Mouse (Mus musculus): Measurements from ENCODE around the gene Zbtb8b. TPM values are rescaled to one million over a fixed set of nuclear protein-coding genes. Genes with fewer than 3 reads are reported as not detected.
"Not testable (repeated sequence)": the region's sequence is repeated elsewhere in the genome, so short reads cannot be mapped to it uniquely, and the experiment has no call there.

Gene Zbtb8b
- total and polyA plus RNA-seq, 2 experiments = not detected

DNA sequence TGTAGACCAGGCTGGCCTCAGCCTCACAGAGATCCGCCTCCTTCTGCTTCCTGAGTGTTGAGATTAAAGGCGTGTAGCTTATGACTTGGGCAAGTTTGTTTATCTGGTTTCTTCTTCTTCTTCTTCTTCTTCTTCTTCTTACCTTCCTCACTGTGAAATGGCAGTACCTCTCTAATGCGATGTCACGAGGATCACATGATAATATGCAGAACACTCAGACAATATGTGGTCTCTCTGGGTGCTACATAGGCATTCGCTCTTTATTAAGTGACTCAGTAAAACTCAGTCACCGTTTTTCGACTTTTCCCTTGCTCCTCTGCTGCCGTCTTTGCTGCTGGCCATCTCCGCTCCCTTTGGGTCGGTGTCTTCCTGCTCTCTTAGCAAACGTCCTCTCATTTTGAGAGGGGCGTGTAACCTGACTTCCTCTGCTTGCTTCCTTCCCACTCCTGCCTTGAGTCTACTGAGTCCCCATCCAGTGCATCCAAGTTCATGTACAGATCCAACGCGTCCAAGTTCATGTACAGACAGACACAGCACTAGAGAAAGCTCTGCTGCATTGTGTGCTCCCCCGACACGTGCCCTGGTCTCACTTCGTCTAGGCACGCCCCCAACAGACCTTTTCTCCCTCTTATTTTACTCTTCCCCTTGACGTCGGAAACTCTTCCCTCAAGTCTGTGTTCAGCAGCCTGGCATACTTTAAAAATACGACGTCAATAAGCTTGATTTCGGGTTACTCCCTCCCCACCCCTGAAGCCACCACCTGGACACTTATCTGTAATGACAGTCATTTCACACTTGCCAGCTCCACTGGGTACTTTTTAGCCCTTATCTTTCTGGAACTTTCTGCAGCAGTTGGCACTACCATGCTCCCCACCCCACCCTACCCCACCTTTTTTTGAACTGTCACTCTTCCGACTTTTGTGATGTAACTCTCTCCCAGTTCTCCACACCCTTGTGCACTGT is 22.7 kb upstream of the Zbtb8b start:
- no peak overlapping the region for H3K27ac ChIP-seq (replicated peaks; ENCODE audit: insufficient read depth, low read depth, low read length)
- H3K4me3 ChIP-seq (ENCODE audit: insufficient read depth, low read depth, low read length) = no peak overlapping the region
- H3K4me1 ChIP-seq (ENCODE audit: control insufficient read depth, insufficient read depth, low read length) = peaks cover 7% of the 10 kb centered on the region
- peaks cover 13% of the 10 kb centered on the region for H3K79me2 ChIP-seq (ENCODE audit: control insufficient read depth, insufficient read depth, low read length)
- TF ChIP-seq POLR2A (IDR thresholded peaks at IDR 0.05; ENCODE audit: extremely low read depth, insufficient read depth, low read length) = no peak
- no peak for TF ChIP-seq CTCF (IDR thresholded peaks at IDR 0.05; ENCODE audit: low read depth, low read length)
- no peak for DNase-seq (ENCODE audit: extremely low read depth, low read depth, low spot score)
- H3K27me3 ChIP-seq (ENCODE audit: control insufficient read depth, insufficient read depth, low read length) = no peaks in the 10 kb centered on the region
- H3K36me3 ChIP-seq (ENCODE audit: control insufficient read depth, insufficient read depth, low read length) = peaks cover 31% of the 10 kb centered on the region
- H3K9ac ChIP-seq (ENCODE audit: low read depth, low read length) = no peak overlapping the region
- 85% methylated on average over 24 of the region's 24 CpGs for WGBS

DNA sequence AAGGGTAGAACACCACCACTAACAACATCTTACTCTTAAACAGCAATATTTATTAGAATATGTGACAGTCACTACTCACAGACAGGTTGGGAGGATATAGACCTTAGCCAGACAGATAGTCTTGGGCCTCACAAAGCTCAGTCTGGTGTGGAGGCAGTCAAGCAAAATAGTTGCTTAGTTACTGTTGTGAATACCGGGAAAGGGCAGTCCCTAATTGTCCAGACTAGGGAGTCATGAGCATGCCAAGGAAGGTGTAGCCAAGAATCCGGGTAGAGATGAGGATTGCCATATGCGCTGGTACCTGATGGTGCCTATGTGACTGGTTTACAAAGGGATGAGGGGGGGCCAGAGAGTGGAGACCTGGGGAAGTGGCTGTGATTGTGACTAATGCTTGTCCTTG is 21.5 kb upstream of the Zbtb8b start:
- Histone ChIP-seq H3K79me2 (ENCODE audit: control insufficient read depth, insufficient read depth, low read length) (peaks cover 13% of the 10 kb centered on the region), H3K27ac (replicated peaks; ENCODE audit: insufficient read depth, low read depth, low read length) (peak overlapping the region; percentile 76), H3K27me3 (ENCODE audit: control insufficient read depth, insufficient read depth, low read length) (no peaks in the 10 kb centered on the region), H3K36me3 (ENCODE audit: control insufficient read depth, insufficient read depth, low read length) (peaks cover 19% of the 10 kb centered on the region), H3K4me1 (ENCODE audit: control insufficient read depth, insufficient read depth, low read length) (peaks cover 7% of the 10 kb centered on the region), H3K9ac (ENCODE audit: low read depth, low read length) (peak overlapping the region; percentile 93), H3K4me3 (ENCODE audit: insufficient read depth, low read depth, low read length) (peak overlapping the region; percentile 82)
- 19% methylated on average over 3 of the region's 3 CpGs for WGBS
- DNase-seq (ENCODE audit: extremely low read depth, low read depth, low spot score) = peak; percentile 27
- TF ChIP-seq POLR2A (IDR thresholded peaks at IDR 0.05; ENCODE audit: extremely low read depth, insufficient read depth, low read length) (no peak), CTCF (IDR thresholded peaks at IDR 0.05; ENCODE audit: low read depth, low read length) (no peak)

DNA sequence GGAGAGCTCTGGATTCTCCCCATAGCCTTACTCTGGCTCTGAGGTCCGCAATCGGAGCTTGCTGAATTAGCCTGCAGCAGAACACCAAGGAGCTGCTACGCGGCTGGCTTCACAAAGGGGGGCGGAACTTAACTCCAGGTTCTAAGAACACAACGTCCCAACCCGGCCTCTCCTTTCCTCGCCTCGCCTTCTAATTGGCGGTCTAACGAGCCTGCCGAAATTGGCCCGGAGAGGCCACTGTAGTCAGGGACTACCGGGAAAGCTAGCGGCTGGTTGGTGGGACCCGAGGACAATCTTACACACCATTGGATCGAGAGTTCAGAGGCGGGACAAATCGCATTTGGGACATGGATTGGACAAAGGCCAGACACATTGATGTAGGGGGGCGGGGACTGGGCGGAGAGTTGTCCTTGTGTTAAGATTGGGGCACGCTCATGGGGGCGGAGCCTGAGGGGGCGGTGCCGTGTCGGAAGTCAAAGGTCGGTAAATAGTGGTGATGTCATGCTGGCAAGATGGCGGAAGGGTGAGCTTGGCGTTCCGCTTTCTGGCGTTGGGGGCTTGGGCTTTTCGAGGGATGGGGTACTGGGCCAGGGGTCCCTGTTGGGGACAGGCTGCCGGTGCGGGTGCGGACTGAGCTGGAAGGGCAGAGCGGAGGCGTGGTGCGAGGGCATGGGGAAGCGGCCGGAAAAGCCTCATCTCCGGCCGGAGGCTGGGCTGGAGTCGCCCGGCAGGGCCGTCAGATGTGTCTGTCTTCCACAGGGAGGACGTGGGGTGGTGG is 20.7 kb upstream of the Zbtb8b start, which contains the start of gene Bsdc1:
TSS of gene Bsdc1 (plus strand) at position 399 of the 778 bp plus-strand sequence.
- peaks cover 13% of the 10 kb centered on the region for H3K79me2 ChIP-seq (ENCODE audit: control insufficient read depth, insufficient read depth, low read length)
- H3K27me3 ChIP-seq (ENCODE audit: control insufficient read depth, insufficient read depth, low read length) = no peaks in the 10 kb centered on the region
- peak within 1 kb of the TSS; percentile 93 for H3K9ac ChIP-seq (ENCODE audit: low read depth, low read length)
- peak; percentile 99 for DNase-seq (ENCODE audit: extremely low read depth, low read depth, low spot score)
- peak within 1 kb of the TSS; percentile 76 for H3K27ac ChIP-seq (replicated peaks; ENCODE audit: insufficient read depth, low read depth, low read length)
- H3K4me3 ChIP-seq (ENCODE audit: insufficient read depth, low read depth, low read length) = peak within 1 kb of the TSS; percentile 82
- H3K4me1 ChIP-seq (ENCODE audit: control insufficient read depth, insufficient read depth, low read length) = peaks cover 7% of the 10 kb centered on the region
- TF ChIP-seq POLR2A (IDR thresholded peaks at IDR 0.05; ENCODE audit: extremely low read depth, insufficient read depth, low read length) = peak; percentile 90
- TF ChIP-seq CTCF (IDR thresholded peaks at IDR 0.05; ENCODE audit: low read depth, low read length) = no peak
- WGBS = under 1% methylated on average over 42 of the region's 46 CpGs
- H3K36me3 ChIP-seq (ENCODE audit: control insufficient read depth, insufficient read depth, low read length) = peaks cover 12% of the 10 kb centered on the region; the same call in 1 of the 2 replicates

DNA sequence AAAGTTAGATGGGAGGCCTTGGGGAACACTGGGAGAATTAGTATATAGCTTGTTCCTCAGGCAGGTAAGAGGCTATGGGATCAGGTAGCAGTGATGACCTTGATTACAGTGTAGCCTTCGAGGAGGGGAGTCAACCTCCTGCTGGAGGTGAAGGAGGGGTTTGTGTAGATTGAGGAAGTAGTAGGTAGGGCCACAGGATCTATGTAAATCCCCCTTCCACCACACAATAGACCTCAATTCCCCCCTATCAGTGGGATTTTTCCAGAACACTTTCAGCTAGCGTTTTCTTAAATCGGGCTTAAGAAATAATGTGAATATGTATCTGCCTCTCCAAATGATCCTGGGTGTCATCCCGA is 20.2 kb upstream of the Zbtb8b start:
- H3K36me3 ChIP-seq (ENCODE audit: control insufficient read depth, insufficient read depth, low read length) = peaks cover 7% of the 10 kb centered on the region; the same call in 1 of the 2 replicates
- WGBS = 0% methylated on average over 4 of the region's 4 CpGs
- H3K4me1 ChIP-seq (ENCODE audit: control insufficient read depth, insufficient read depth, low read length) = peaks cover 7% of the 10 kb centered on the region
- no peak for DNase-seq (ENCODE audit: extremely low read depth, low read depth, low spot score)
- H3K27ac ChIP-seq (replicated peaks; ENCODE audit: insufficient read depth, low read depth, low read length) = peak overlapping the region; percentile 17; the same call in 1 of the 2 replicates
- peak overlapping the region; percentile 49 for H3K9ac ChIP-seq (ENCODE audit: low read depth, low read length)
- H3K27me3 ChIP-seq (ENCODE audit: control insufficient read depth, insufficient read depth, low read length) = no peaks in the 10 kb centered on the region
- peak overlapping the region; percentile 24; the same call in 1 of the 2 replicates for H3K4me3 ChIP-seq (ENCODE audit: insufficient read depth, low read depth, low read length)
- H3K79me2 ChIP-seq (ENCODE audit: control insufficient read depth, insufficient read depth, low read length) = peaks cover 13% of the 10 kb centered on the region
- TF ChIP-seq CTCF (IDR thresholded peaks at IDR 0.05; ENCODE audit: low read depth, low read length) = no peak
- no peak for TF ChIP-seq POLR2A (IDR thresholded peaks at IDR 0.05; ENCODE audit: extremely low read depth, insufficient read depth, low read length)

DNA sequence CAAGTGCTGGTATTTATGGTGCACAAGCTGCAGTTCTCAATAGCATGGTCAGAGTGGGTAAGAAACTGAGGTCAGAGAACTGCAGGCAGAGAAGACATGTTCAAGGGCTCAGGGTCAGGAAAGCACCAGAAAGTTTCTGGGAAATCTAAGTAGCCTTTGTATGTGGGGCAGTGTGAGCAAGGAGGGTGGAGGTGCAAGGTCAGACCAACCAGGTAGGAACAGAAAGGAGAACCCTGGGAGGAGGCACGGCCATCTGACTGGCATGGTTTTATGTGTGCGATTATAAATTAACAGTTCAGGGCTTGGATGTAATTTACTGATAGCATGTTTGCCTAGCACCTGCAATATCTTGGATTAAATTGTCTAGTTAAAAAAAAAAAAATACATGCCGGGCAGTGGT is 19.1 kb upstream of the Zbtb8b start:
- no peak overlapping the region for H3K9ac ChIP-seq (ENCODE audit: low read depth, low read length)
- 84% methylated on average over 3 of the region's 3 CpGs for WGBS
- no peak overlapping the region for H3K4me3 ChIP-seq (ENCODE audit: insufficient read depth, low read depth, low read length)
- H3K36me3 ChIP-seq (ENCODE audit: control insufficient read depth, insufficient read depth, low read length) = no peaks in the 10 kb centered on the region; the same call in 1 of the 2 replicates
- TF ChIP-seq CTCF (IDR thresholded peaks at IDR 0.05; ENCODE audit: low read depth, low read length) (no peak), POLR2A (IDR thresholded peaks at IDR 0.05; ENCODE audit: extremely low read depth, insufficient read depth, low read length) (no peak)
- H3K27me3 ChIP-seq (ENCODE audit: control insufficient read depth, insufficient read depth, low read length) = no peaks in the 10 kb centered on the region
- no peak for DNase-seq (ENCODE audit: extremely low read depth, low read depth, low spot score)
- H3K4me1 ChIP-seq (ENCODE audit: control insufficient read depth, insufficient read depth, low read length) = peaks cover 7% of the 10 kb centered on the region
- H3K27ac ChIP-seq (replicated peaks; ENCODE audit: insufficient read depth, low read depth, low read length) = no peak overlapping the region
- peaks cover 13% of the 10 kb centered on the region for H3K79me2 ChIP-seq (ENCODE audit: control insufficient read depth, insufficient read depth, low read length)

DNA sequence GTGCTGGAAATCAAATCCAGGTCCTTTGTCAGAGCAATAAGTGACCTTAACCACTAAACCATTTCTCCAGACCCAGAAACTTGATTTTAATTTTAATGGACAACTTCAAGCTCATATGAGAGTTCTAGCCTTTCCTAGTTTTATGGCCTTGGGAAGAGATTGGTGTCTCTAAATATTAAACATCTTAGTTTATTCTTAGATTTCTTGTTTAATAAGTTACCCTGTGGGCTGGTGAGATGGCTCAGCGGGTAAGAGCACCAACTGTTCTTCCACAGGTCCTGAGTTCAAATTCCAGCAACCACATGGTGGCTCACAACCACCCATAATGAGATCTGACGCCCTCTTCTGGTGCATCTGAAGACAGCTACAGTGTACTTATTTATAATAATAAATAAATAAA is 16.7 kb upstream of the Zbtb8b start:
- not testable (repeated sequence) for H3K9ac ChIP-seq (ENCODE audit: low read depth, low read length); H3K27ac ChIP-seq (replicated peaks; ENCODE audit: insufficient read depth, low read depth, low read length); H3K36me3 ChIP-seq (ENCODE audit: control insufficient read depth, insufficient read depth, low read length); H3K4me3 ChIP-seq (ENCODE audit: insufficient read depth, low read depth, low read length); H3K27me3 ChIP-seq (ENCODE audit: control insufficient read depth, insufficient read depth, low read length); H3K4me1 ChIP-seq (ENCODE audit: control insufficient read depth, insufficient read depth, low read length); H3K79me2 ChIP-seq (ENCODE audit: control insufficient read depth, insufficient read depth, low read length); DNase-seq (ENCODE audit: extremely low read depth, low read depth, low spot score)
- 88% methylated on average over 2 of the region's 2 CpGs for WGBS
